Mouse (Mus musculus): ENCODE measurements around the gene Pcsk6.

Pcsk6 gene

GRCm38 (mm10) chr7:65940988-65941387, 79.5 kb downstream of the Pcsk6 start:
- DNase-seq (ENCODE audit: low read depth, low spot score), result no peak

DNA sequence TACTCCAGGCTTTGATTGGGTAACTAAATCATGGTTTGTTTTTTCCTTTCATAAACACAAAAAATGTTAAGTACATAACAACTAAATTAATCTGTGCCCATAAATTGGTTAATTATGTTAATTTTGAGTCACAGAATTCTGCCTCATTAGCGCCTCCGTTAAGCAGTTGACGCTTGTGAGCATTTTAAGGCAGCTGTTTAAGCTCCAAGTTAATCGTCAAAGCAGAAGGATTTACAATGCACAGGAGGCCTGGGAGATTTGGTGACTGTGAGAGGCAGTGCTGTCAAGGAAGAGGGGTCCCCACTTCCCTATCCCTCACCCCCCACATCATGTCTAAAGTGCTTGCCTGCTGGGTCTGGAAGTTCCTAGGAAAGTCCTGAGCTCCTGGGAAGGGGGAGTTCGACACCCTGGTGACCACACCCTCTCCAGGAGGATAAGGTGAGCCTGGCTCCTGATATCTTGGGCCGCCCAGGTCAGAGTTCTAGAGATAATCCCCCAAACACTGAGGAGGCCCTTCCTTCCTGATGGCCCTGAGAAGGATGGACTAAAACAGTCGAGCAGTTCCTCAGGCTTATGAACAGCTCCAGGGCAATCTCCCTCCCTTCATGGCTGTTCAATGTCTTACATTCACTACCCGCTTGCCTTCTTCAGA, 83.9 kb downstream of the Pcsk6 start:
- DNase-seq (ENCODE audit: low read depth, low spot score), result no peak

- no peak for DNase-seq (ENCODE audit: low read depth, low spot score)
Measured at GRCm38 (mm10) chr7:65946397-65946796, 84.9 kb downstream of the Pcsk6 start.

GRCm38 (mm10) chr7:65948891-65949290, 87.4 kb downstream of the Pcsk6 start:
- DNase-seq (ENCODE audit: low read depth, low spot score), result no peak

DNA sequence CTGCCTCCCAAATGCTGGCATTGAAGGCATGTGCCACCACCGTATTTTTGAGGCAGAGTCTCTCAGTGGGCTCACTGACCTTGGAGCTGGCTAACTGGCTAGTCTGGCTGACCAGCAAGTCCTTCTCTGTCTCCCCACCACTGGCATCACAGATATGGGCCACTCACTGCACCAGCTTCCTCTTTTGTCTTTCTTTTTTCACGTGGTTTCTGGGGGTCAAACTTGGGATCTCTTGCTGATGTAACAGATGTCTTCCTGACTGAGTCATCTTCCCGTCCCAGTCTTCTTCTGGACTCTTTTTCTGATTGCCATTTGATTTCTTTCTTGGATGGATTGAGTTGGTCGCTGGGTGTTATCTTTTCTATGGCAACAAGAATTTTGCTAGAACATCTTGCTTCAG, 93.0 kb downstream of the Pcsk6 start:
- no peak for DNase-seq (ENCODE audit: low read depth, low spot score)

DNA sequence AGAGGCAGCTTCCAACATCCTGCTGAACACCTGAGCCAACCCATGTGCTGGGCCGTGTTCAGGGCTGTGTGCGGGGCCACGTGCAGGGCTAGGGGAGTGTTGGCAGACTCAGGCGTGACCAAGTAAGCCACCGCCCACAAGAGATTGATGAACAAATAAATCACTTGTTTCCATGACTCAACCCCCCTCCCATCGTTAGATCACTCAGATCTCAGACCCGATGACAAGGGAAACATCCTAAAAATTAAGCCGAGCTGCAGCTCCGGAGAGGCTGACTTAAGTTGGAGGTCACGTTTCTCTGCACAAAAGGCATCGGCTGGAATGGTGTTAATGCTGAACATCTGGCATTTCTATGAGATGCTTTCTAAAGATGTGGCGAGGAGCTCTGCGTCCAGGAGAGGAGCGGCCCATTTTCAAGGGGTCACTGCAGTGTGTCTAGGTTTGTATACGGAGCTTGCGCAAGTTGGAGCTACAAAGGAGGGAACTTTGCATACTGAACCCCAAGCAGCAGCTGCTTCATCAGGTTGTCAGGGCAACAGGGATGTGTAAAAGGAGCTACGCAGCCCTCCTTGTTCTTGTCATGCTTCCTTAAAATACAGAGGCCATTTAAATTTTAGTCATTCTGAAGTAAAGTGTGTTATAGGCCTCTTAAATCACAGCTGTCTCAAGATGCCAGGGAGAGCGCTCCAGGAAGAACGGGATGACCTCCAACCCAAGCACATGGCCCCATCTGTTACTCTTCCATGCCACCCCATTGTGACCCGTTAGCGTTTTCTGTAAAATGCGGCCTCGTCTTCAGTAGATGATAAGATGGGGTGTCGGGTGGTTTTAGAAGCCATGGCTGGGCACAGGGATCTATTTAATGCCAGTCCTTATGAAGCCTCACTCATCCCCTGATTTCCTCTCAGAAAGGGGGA, 94.0 kb downstream of the Pcsk6 start:
- DNase-seq (ENCODE audit: low read depth, low spot score), result no peak

GRCm38 (mm10) chr7:65957245-65957644, 95.7 kb downstream of the Pcsk6 start:
- DNase-seq (ENCODE audit: low read depth, low spot score), result no peak

DNA sequence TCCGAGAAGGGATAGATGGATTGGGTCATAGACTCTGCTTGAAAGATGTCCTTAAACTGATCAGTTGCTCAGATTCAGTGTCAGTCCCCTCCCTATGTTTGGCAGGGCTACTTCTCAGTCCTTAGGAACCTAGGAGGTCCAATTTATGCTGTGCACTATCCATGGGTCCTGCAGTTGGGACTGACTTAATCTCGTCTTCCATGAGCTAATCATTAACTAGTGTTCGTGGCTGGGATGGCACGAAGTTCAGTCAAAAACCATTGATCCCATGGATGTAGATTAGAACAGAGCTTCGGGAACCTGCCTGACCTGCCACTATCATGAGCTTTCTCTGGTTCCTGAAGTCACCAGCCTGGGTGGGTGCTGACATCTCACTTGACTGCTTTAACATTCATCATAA, 96.6 kb downstream of the Pcsk6 start:
- DNase-seq (ENCODE audit: low read depth, low spot score), result no peak

- no peak for DNase-seq (ENCODE audit: low read depth, low spot score)
Measured at GRCm38 (mm10) chr7:65959221-65959924, 97.8 kb downstream of the Pcsk6 start.

- DNase-seq (ENCODE audit: low read depth, low spot score), result no peak
Measured at GRCm38 (mm10) chr7:65962611-65963010, 101.1 kb downstream of the Pcsk6 start.

DNA sequence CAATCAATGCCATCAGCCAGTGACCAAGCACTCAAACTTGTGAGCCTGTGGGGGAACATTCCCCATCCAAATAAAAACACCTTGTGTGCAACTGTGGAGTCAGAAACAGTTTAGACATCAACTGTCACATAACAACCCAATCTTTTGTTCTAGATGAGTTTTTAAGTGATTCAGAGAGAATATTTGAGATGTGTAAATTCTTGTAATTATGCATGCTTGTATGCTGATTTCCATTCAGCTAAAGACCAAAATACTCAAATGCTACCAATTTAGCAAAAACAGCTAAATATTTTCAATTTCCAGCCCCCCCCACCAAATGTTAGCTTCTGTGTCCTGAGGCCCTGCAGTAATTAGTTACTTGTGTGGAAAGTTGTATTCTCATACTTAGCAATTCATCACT, 102.9 kb downstream of the Pcsk6 start:
- no peak for DNase-seq (ENCODE audit: low read depth, low spot score)

DNA sequence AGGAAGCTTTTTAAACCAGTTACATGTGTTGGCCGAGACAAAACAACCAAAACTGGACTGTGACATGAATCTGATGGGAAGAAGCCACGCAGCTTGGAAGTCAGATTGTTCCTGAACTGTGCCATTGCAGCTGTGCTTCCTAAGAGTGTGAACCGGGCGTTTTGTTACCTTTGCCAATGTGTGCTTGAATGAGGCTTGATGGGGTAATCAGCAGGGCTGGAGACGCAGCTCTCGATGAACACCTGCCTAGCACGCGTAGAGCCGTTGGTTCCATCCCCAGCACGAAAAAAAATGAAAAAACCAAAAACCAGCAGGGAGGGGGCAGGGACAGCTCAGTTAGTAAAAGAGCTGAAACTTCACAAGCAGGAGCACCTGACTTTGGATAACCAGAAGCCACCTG, 109.8 kb downstream of the Pcsk6 start:
- DNase-seq (ENCODE audit: low read depth, low spot score), result no peak

GRCm38 (mm10) chr7:65977286-65977685, 115.8 kb downstream of the Pcsk6 start:
- no peak for DNase-seq (ENCODE audit: low read depth, low spot score)

DNA sequence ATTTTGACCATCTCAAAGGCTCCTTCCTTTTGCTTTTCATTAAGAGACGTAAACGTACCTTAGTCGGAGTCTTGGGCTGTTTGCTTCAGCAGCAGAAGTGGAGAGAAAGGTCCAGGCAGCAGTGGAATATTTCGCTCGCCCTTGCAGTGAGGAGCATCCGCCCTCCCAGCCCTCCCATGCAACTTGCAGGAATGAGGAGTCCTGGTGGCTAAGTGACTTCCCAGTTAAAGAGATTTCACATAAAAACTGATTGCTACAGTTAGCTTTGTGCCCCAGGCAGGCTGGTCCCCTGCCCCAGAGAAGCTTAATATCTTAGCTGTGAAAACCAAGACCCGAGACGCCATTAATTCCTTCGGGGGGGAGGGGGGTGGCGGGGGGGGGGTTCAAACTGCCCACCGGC, 116.4 kb downstream of the Pcsk6 start:
- no peak for DNase-seq (ENCODE audit: low read depth, low spot score)

- no peak for DNase-seq (ENCODE audit: low read depth, low spot score)
Measured at GRCm38 (mm10) chr7:65978996-65979823, 117.7 kb downstream of the Pcsk6 start.

GRCm38 (mm10) chr7:65980000-65980399, 118.5 kb downstream of the Pcsk6 start:
- DNase-seq (ENCODE audit: low read depth, low spot score), result no peak

- DNase-seq (ENCODE audit: low read depth, low spot score), result no peak
Measured at GRCm38 (mm10) chr7:65982057-65982456, 120.5 kb downstream of the Pcsk6 start.

DNA sequence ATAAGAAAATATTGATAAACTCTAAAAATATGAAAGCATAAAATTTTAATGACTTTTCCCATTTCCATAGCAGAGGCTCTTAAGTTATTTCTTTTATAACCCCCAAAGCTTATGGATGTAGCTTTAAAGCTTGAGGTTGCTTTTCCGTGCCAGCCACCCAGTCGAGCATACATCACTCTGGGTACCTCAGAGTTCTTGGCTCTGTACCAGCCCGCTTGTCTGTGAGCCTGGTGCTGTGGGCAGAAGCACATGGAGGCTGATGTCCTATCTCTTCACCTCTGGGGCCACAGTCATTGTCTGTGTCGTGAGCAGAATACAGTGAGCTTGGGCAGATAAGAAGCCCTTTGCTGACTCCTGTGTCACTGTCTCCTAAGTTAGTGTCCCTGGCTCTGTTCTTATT, 126.7 kb downstream of the Pcsk6 start:
- no peak for DNase-seq (ENCODE audit: low read depth, low spot score)

DNA sequence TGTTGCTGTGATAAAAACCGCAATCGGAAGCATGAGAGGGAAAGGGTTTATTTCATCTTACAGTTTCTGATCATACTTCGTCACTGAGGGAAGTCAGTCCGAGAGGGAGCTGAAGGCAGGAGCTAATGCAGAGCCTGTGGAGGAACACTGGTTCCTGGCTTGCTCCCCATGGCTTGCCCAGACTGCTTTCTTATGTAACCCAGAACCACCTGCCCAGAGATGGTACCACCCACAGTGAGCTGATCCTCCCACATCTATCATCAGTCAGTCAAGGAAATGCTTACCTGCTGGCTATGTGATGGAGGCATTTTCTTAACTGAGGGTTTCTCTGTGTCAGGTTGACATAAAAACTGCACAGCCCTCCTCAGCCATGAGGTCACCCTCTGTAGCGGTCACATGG, 127.2 kb downstream of the Pcsk6 start:
- no peak for DNase-seq (ENCODE audit: low read depth, low spot score)

DNA sequence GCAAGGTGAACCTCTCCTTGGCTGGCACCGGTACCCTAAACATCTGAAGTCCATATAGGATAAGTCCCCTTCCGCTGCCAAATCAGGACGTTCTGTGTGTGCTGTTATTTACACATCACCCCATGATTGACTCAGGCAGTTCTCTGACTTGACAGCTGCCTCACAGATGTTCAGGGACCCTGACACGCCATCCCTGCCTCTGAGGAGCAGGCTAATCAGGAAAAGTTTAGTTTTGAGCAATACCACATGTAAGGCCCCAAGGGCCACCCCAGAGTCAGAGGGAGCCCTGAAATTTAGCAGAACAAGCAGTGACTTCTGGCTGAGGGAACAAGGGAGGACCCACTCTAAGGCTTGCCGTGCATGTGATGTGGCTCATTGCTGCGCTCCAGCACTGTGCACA, 130.8 kb downstream of the Pcsk6 start:
- no peak for DNase-seq (ENCODE audit: low read depth, low spot score)

GRCm38 (mm10) chr7:65993410-65993809, 131.9 kb downstream of the Pcsk6 start:
- DNase-seq (ENCODE audit: low read depth, low spot score), result no peak
